In genomic region chr7:37770400-37771050, GRCm38 (mm10) we compare ENCODE assay signal across 8 mouse cellular contexts. TPM values are rescaled to one million over a fixed set of nuclear protein-coding genes. Genes with fewer than 3 reads are reported as not detected.
DNase-seq lines count a peak whose midpoint lies in the region; ATAC-seq lines count a peak whose summit lies in the region.

No protein-coding gene starts in this region.

- peak overlapping the region; percentile 54 for H3K4me3 ChIP-seq in intestine, embryonic 16.5 days (ENCODE audit: low read length)
- H3K4me3 ChIP-seq in limb, embryonic 11.5 days (ENCODE audit: low read depth, low read length) = peak overlapping the region; percentile 41
- H3K4me3 ChIP-seq in midbrain, embryonic 13.5 days (replicated peaks) = peak overlapping the region; percentile 67
- peak overlapping the region; percentile 49 for H3K4me3 ChIP-seq in stomach, embryonic 14.5 days (ENCODE audit: low read depth, low read length)

- H3K4me1 ChIP-seq in intestine, embryonic 16.5 days (ENCODE audit: control insufficient read depth, insufficient read depth, low read length) = peaks cover 9% of the 10 kb centered on the region; the same call in 1 of the 2 replicates
- peaks cover 10% of the 10 kb centered on the region; the same call in 1 of the 2 replicates for H3K4me1 ChIP-seq in limb, embryonic 11.5 days (ENCODE audit: control insufficient read depth, insufficient read depth, low read length)
- peaks cover 51% of the 10 kb centered on the region for H3K4me1 ChIP-seq in midbrain, embryonic 13.5 days (replicated peaks)
- peaks cover 11% of the 10 kb centered on the region; the same call in 1 of the 2 replicates for H3K4me1 ChIP-seq in stomach, embryonic 14.5 days (ENCODE audit: control insufficient read depth, insufficient read depth, low read length)

- peaks cover 66% of the 10 kb centered on the region for H3K27me3 ChIP-seq in intestine, embryonic 16.5 days (replicated peaks; ENCODE audit: control insufficient read depth, insufficient read depth, low read length)
- peaks cover 71% of the 10 kb centered on the region for H3K27me3 ChIP-seq in limb, embryonic 11.5 days (ENCODE audit: control insufficient read depth, insufficient read depth, low read length)
- H3K27me3 ChIP-seq in midbrain, embryonic 13.5 days = peaks cover 10% of the 10 kb centered on the region; the same call in 1 of the 2 replicates
- peaks cover 24% of the 10 kb centered on the region for H3K27me3 ChIP-seq in stomach, embryonic 14.5 days (ENCODE audit: control insufficient read depth, insufficient read depth, low read length)

- under 1% methylated on average over 57 of the region's 57 CpGs for WGBS in intestine, embryonic 16.5 days
- under 1% methylated on average over 57 of the region's 57 CpGs for WGBS in limb, embryonic 11.5 days
- WGBS in midbrain, embryonic 13.5 days = under 1% methylated on average over 57 of the region's 57 CpGs
- under 1% methylated on average over 49 of the region's 57 CpGs for WGBS in stomach, embryonic 14.5 days

- no peaks in the 10 kb centered on the region for H3K9me3 ChIP-seq in intestine, embryonic 16.5 days (ENCODE audit: control insufficient read depth, low read length)
- H3K9me3 ChIP-seq in limb, embryonic 11.5 days (ENCODE audit: control insufficient read depth, low read length) = no peaks in the 10 kb centered on the region
- no peaks in the 10 kb centered on the region for H3K9me3 ChIP-seq in midbrain, embryonic 13.5 days
- no peaks in the 10 kb centered on the region for H3K9me3 ChIP-seq in stomach, embryonic 14.5 days (ENCODE audit: control insufficient read depth, low read depth, low read length)

- no peaks in the 10 kb centered on the region for H3K36me3 ChIP-seq in intestine, embryonic 16.5 days (ENCODE audit: control insufficient read depth, insufficient read depth, low read length)
- H3K36me3 ChIP-seq in limb, embryonic 11.5 days (ENCODE audit: control insufficient read depth, insufficient read depth, low read length) = no peaks in the 10 kb centered on the region
- no peaks in the 10 kb centered on the region for H3K36me3 ChIP-seq in midbrain, embryonic 13.5 days
- H3K36me3 ChIP-seq in stomach, embryonic 14.5 days (ENCODE audit: control insufficient read depth, insufficient read depth, low read length) = no peaks in the 10 kb centered on the region

- H3K9ac ChIP-seq in intestine, embryonic 16.5 days (ENCODE audit: low read depth, low read length) = peak overlapping the region; percentile 68
- peak overlapping the region; percentile 48 for H3K9ac ChIP-seq in limb, embryonic 11.5 days (ENCODE audit: low read length)
- H3K9ac ChIP-seq in midbrain, embryonic 13.5 days (replicated peaks) = peak overlapping the region; percentile 80
- peak overlapping the region; percentile 48 for H3K9ac ChIP-seq in stomach, embryonic 14.5 days (replicated peaks; ENCODE audit: low read depth, low read length)

- peak; percentile 88 to 92 for DNase-seq in adrenal gland, postnatal 36 days
- DNase-seq in embryo, embryonic 11.5 days (ENCODE audit: low read depth, low spot score) = peak; percentile 71
- peak; percentile 66 to 87 for DNase-seq in gastrocnemius, postnatal 4 days (ENCODE audit: low spot score in 2 of 2)
- DNase-seq in limb, embryonic 11.5 days (ENCODE audit: low spot score) = peak; percentile 93
- no peak for DNase-seq in spleen, postnatal 36 days (ENCODE audit: low spot score in 2 of 2)

- H3K27ac ChIP-seq in intestine, embryonic 16.5 days (ENCODE audit: low read length) = peak overlapping the region; percentile 68
- H3K27ac ChIP-seq in limb, embryonic 11.5 days (replicated peaks; ENCODE audit: low read depth, low read length) = no peak overlapping the region
- peak overlapping the region; percentile 94 for H3K27ac ChIP-seq in midbrain, embryonic 13.5 days
- H3K27ac ChIP-seq in stomach, embryonic 14.5 days (ENCODE audit: low read length) = peak overlapping the region; percentile 49

- H3K4me2 ChIP-seq in intestine, embryonic 16.5 days (ENCODE audit: low read depth, low read length) = peak overlapping the region; percentile 88
- H3K4me2 ChIP-seq in limb, embryonic 11.5 days (ENCODE audit: low read depth, severe bottlenecking) = peak overlapping the region; percentile 86
- H3K4me2 ChIP-seq in midbrain, embryonic 13.5 days (replicated peaks) = peak overlapping the region; percentile 97
- H3K4me2 ChIP-seq in stomach, embryonic 14.5 days (replicated peaks; ENCODE audit: low read depth, low read length) = peak overlapping the region; percentile 80

- peak; percentile 80 for ATAC-seq in intestine, embryonic 16.5 days
- ATAC-seq in limb, embryonic 11.5 days (ENCODE audit: insufficient number of reproducible peaks, low FRiP score, low TSS enrichment, low read depth) = peak; percentile 74; the same call in 1 of the 2 replicates
- ATAC-seq in midbrain, embryonic 13.5 days = peak; percentile 84
- ATAC-seq in stomach, embryonic 14.5 days (ENCODE audit: insufficient number of reproducible peaks, insufficient read depth, low FRiP score, low read depth) = peak; percentile 72

RNA-seq across cellular contexts. Expression of gene Zfp536, which starts 2.9 kb away (rescaled TPM):
- 1 to 10 TPM; 6.7 to 8.5 TPM for total RNA-seq in adrenal gland, postnatal 36 days (2021)
- total RNA-seq in gastrocnemius, postnatal 4 days (2021) = 10 to 100 TPM in 1 of 2 experiments, 1 to 10 TPM in 1; 9.0 to 11.3 TPM
- polyA plus RNA-seq in intestine, embryonic 16.5 days (2015; fragmentation: Nextera tagmentation; extraction: Ambion mirVana) = 7.0 and 8.8 TPM in 2 replicates
- 1.9 and 2.6 TPM in 2 replicates for polyA plus RNA-seq in limb, embryonic 11.5 days (2014; fragmentation: Nextera tagmentation; extraction: Ambion mirVana)
- 41.5 and 43.4 TPM in 2 replicates for polyA plus RNA-seq in midbrain, embryonic 13.5 days (2015; fragmentation: Nextera tagmentation; extraction: Ambion mirVana)
- 21.9 and 24.5 TPM in 2 replicates for polyA plus RNA-seq in stomach, embryonic 14.5 days (2014; fragmentation: Nextera tagmentation; extraction: Ambion mirVana)

Comparison
In these comparisons a context has a peak if more than half of its experiments do, and no peak if none do; other contexts are left out.
1. DNase-seq: peak in adrenal gland, postnatal 36 days (2 of 2), embryo, embryonic 11.5 days (single experiment), gastrocnemius, postnatal 4 days (2 of 2) and limb, embryonic 11.5 days (single experiment); none in spleen, postnatal 36 days (0 of 2).
2. Peak in every context shown above with its lines, with median percentiles within 50 percentile points of each other: ATAC-seq, H3K4me2 ChIP-seq, H3K4me3 ChIP-seq and H3K9ac ChIP-seq.